Mouse (Mus musculus): ENCODE measurements around the gene Pkd2l1. TPM values are rescaled to one million over a fixed set of nuclear protein-coding genes. Genes with fewer than 3 reads are reported as not detected.
"Not testable (repeated sequence)": the region's sequence is repeated elsewhere in the genome, so short reads cannot be mapped to it uniquely, and the experiment has no call there.

Gene Pkd2l1
- polyA plus RNA-seq, 1 experiment, result not detected

GRCm38 (mm10) chr19:44121137-44121536 lies 71.1 kb downstream of the Pkd2l1 start:
- no peaks in the 10 kb centered on the region for H3K9me3 ChIP-seq (ENCODE audit: control insufficient read depth, low read length)
- no peaks in the 10 kb centered on the region for H3K4me1 ChIP-seq (ENCODE audit: control insufficient read depth)
- H3K4me3 ChIP-seq (replicated peaks), result no peak overlapping the region
- no peak for TF ChIP-seq GATA1 (IDR thresholded peaks at IDR 0.05; ENCODE audit: low read length)
- TF ChIP-seq TAL1 (IDR thresholded peaks at IDR 0.05; ENCODE audit: low read length), result no peak
- no peaks in the 10 kb centered on the region for H3K27me3 ChIP-seq (ENCODE audit: control insufficient read depth)
- H3K36me3 ChIP-seq (ENCODE audit: control insufficient read depth), result peaks cover 96% of the 10 kb centered on the region

- not testable (repeated sequence) for H3K4me3 ChIP-seq (replicated peaks); H3K27me3 ChIP-seq (ENCODE audit: control insufficient read depth); H3K9me3 ChIP-seq (ENCODE audit: control insufficient read depth, low read length); H3K4me1 ChIP-seq (ENCODE audit: control insufficient read depth)
- peaks cover 96% of the 10 kb centered on the region for H3K36me3 ChIP-seq (ENCODE audit: control insufficient read depth)
Measured at GRCm38 (mm10) chr19:44120686-44121085, 71.6 kb downstream of the Pkd2l1 start.

GRCm38 (mm10) chr19:44117793-44118192 lies 74.4 kb downstream of the Pkd2l1 start:
- H3K27me3 ChIP-seq (ENCODE audit: control insufficient read depth), result no peaks in the 10 kb centered on the region
- no peaks in the 10 kb centered on the region for H3K4me1 ChIP-seq (ENCODE audit: control insufficient read depth)
- H3K9me3 ChIP-seq (ENCODE audit: control insufficient read depth, low read length), result no peaks in the 10 kb centered on the region
- no peak for TF ChIP-seq GATA1 (IDR thresholded peaks at IDR 0.05; ENCODE audit: low read length)
- no peak for TF ChIP-seq TAL1 (IDR thresholded peaks at IDR 0.05; ENCODE audit: low read length)
- peaks cover 95% of the 10 kb centered on the region for H3K36me3 ChIP-seq (ENCODE audit: control insufficient read depth)
- H3K4me3 ChIP-seq (replicated peaks), result no peak overlapping the region

- peaks cover 77% of the 10 kb centered on the region for H3K36me3 ChIP-seq (ENCODE audit: control insufficient read depth)
- H3K4me3 ChIP-seq (replicated peaks), result no peak overlapping the region
- H3K27me3 ChIP-seq (ENCODE audit: control insufficient read depth), result no peaks in the 10 kb centered on the region
- H3K9me3 ChIP-seq (ENCODE audit: control insufficient read depth, low read length), result no peaks in the 10 kb centered on the region
- TF ChIP-seq GATA1 (IDR thresholded peaks at IDR 0.05; ENCODE audit: low read length) (no peak), TAL1 (IDR thresholded peaks at IDR 0.05; ENCODE audit: low read length) (no peak)
- H3K4me1 ChIP-seq (ENCODE audit: control insufficient read depth), result peaks cover 14% of the 10 kb centered on the region
Measured at GRCm38 (mm10) chr19:44111706-44112105, 80.5 kb downstream of the Pkd2l1 start.

- H3K27me3 ChIP-seq (ENCODE audit: control insufficient read depth), result no peaks in the 10 kb centered on the region
- peaks cover 27% of the 10 kb centered on the region for H3K4me1 ChIP-seq (ENCODE audit: control insufficient read depth)
- peaks cover 67% of the 10 kb centered on the region for H3K36me3 ChIP-seq (ENCODE audit: control insufficient read depth)
- no peaks in the 10 kb centered on the region for H3K9me3 ChIP-seq (ENCODE audit: control insufficient read depth, low read length)
- H3K4me3 ChIP-seq (replicated peaks), result no peak overlapping the region
- no peak for TF ChIP-seq TAL1 (IDR thresholded peaks at IDR 0.05; ENCODE audit: low read length)
- no peak for TF ChIP-seq GATA1 (IDR thresholded peaks at IDR 0.05; ENCODE audit: low read length)
Measured at GRCm38 (mm10) chr19:44110356-44110755, 81.9 kb downstream of the Pkd2l1 start.

- Histone ChIP-seq H3K36me3 (ENCODE audit: control insufficient read depth) (peaks cover 54% of the 10 kb centered on the region), H3K27me3 (ENCODE audit: control insufficient read depth) (no peaks in the 10 kb centered on the region), H3K4me3 (replicated peaks) (no peak overlapping the region), H3K4me1 (ENCODE audit: control insufficient read depth) (peaks cover 38% of the 10 kb centered on the region), H3K9me3 (ENCODE audit: control insufficient read depth, low read length) (no peaks in the 10 kb centered on the region)
- no peak for TF ChIP-seq GATA1 (IDR thresholded peaks at IDR 0.05; ENCODE audit: low read length)
- no peak for TF ChIP-seq TAL1 (IDR thresholded peaks at IDR 0.05; ENCODE audit: low read length)
Measured at GRCm38 (mm10) chr19:44108996-44109395, 83.2 kb downstream of the Pkd2l1 start.

- Histone ChIP-seq H3K36me3 (ENCODE audit: control insufficient read depth) (peaks cover 48% of the 10 kb centered on the region), H3K27me3 (ENCODE audit: control insufficient read depth) (no peaks in the 10 kb centered on the region), H3K4me3 (replicated peaks) (peak overlapping the region; percentile 79), H3K9me3 (ENCODE audit: control insufficient read depth, low read length) (no peaks in the 10 kb centered on the region), H3K4me1 (ENCODE audit: control insufficient read depth) (peaks cover 38% of the 10 kb centered on the region)
- TF ChIP-seq TAL1 (IDR thresholded peaks at IDR 0.05; ENCODE audit: low read length), result no peak
- no peak for TF ChIP-seq GATA1 (IDR thresholded peaks at IDR 0.05; ENCODE audit: low read length)
Measured at GRCm38 (mm10) chr19:44107661-44108521, 84.4 kb downstream of the Pkd2l1 start.

GRCm38 (mm10) chr19:44106831-44107660 lies 85.2 kb downstream of the Pkd2l1 start, which contains the start of gene Chuk:
TSS of gene Chuk (minus strand) at chr19:44107480.
- peaks cover 38% of the 10 kb centered on the region for H3K4me1 ChIP-seq (ENCODE audit: control insufficient read depth)
- TF ChIP-seq GATA1 (IDR thresholded peaks at IDR 0.05; ENCODE audit: low read length), result no peak
- no peak for TF ChIP-seq TAL1 (IDR thresholded peaks at IDR 0.05; ENCODE audit: low read length)

GRCm38 (mm10) chr19:44104393-44104792 lies 87.8 kb downstream of the Pkd2l1 start:
- Histone ChIP-seq H3K36me3 (ENCODE audit: control insufficient read depth) (peaks cover 38% of the 10 kb centered on the region), H3K27me3 (ENCODE audit: control insufficient read depth) (no peaks in the 10 kb centered on the region), H3K9me3 (ENCODE audit: control insufficient read depth, low read length) (no peaks in the 10 kb centered on the region), H3K4me3 (replicated peaks) (no peak overlapping the region), H3K4me1 (ENCODE audit: control insufficient read depth) (peaks cover 41% of the 10 kb centered on the region)
- TF ChIP-seq GATA1 (IDR thresholded peaks at IDR 0.05; ENCODE audit: low read length), result no peak
- no peak for TF ChIP-seq TAL1 (IDR thresholded peaks at IDR 0.05; ENCODE audit: low read length)

More at GRCm38 (mm10) chr19:44106831-44107660, 85.2 kb downstream of the Pkd2l1 start, which contains the start of gene Chuk:
- H3K27me3 ChIP-seq (ENCODE audit: control insufficient read depth), result no peaks in the 10 kb centered on the region
- peaks cover 46% of the 10 kb centered on the region for H3K36me3 ChIP-seq (ENCODE audit: control insufficient read depth)
- H3K9me3 ChIP-seq (ENCODE audit: control insufficient read depth, low read length), result no peaks in the 10 kb centered on the region
- peak within 1 kb of the TSS; percentile 79 for H3K4me3 ChIP-seq (replicated peaks)

Data from erythroblast, embryonic 14.5 days (primary cell).